Mouse (Mus musculus): ENCODE measurements around the gene Pde4c.

Gene Pde4c

GRCm38 (mm10) chr8:70697366-70698250 lies 25.9 kb upstream of the Pde4c start:
- DNase-seq (ENCODE audit: low spot score in 2 of 2): no peak

DNA sequence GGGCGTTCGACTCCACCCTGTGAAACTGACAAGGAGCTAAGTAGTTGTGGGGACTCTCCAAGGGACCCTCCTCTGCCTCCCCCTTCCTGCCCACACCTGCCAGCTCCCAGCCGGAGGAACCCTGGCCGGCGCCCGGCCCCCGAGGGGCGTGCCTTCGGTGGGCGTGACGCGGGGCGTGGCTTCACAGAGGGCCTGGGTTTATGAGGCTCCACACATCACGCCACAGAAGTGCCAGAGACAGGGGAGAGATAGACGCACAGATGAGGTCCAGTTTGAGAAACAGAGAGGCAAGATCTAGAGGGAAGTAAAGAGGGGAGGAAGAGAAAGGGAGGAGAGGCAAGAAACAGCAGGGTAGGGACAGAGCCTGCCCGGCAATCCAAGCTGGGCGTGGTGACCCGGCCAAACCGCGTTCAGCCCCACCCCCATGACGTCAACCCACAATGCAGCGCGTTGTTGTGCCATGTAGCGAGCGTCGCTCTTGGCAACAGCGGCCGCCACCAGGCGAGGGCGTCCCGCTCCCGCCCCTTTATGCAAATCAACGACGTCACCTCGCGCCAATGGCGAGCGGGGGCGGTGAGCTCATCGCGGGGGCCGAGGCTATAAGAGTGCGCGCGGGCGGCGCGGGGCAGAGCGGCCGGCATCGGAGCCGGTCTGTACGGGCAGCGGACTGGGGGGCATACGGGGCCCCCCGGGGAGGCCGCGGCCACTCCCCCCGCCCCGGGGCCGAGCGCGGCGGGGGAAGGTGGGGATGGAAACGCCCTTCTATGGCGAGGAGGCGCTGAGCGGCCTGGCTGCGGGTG lies 25.0 kb upstream of the Pde4c start, which contains the start of gene Jund:
Jund (plus strand) TSS at position 640 of the 800 bp plus-strand sequence.
- DNase-seq (ENCODE audit: low spot score in 2 of 2): peak; percentile 98 to 99

DNA sequence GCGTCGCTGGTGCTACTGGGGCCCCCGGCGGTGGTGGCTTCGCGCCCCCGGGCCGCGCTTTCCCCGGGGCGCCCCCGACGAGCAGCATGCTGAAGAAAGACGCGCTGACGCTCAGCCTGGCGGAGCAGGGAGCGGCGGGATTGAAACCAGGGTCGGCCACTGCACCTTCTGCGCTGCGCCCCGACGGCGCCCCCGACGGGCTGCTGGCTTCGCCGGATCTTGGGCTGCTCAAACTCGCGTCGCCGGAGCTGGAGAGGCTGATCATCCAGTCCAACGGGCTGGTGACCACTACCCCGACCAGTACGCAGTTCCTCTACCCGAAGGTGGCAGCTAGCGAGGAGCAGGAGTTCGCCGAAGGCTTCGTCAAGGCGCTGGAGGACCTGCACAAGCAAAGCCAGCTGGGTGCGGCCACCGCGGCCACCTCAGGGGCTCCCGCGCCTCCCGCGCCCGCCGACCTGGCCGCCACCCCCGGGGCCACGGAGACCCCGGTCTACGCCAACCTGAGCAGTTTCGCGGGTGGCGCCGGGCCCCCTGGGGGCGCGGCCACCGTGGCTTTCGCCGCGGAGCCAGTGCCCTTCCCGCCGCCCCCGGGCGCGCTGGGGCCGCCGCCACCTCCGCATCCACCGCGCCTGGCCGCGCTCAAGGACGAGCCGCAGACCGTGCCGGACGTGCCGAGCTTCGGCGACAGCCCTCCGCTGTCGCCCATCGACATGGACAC lies 24.2 kb upstream of the Pde4c start:
- peak in 1 of 2 experiments; percentile 35 for DNase-seq (ENCODE audit: low spot score in 2 of 2)

DNA sequence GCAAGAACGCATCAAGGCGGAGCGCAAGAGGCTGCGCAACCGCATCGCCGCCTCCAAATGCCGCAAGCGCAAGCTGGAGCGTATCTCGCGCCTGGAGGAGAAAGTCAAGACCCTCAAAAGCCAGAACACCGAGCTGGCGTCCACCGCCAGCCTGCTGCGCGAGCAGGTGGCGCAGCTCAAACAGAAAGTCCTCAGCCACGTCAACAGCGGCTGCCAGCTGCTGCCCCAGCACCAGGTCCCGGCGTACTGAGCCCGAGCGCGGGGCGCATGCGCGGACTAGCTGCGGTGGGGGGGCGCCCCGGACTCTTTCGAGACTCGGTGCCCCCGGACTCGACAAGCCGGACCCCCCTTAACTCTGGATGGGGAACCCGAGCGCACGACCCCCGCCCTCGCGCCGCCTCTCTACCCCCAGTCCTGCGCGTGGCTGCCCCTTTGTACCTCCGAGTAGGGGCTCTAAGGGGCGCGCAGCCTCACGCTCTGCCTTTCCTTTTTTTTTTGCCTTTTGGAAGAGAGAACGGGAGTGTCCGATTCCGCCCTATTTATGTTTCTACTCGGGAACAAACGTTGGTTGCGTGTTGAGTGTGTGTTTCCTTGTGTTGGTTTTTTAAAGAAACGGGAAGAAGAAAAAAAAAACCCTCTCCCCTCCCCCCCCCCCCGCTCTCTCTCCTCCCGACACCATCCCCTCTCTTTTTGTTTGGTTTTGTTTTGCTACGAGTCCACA lies 23.5 kb upstream of the Pde4c start:
- peak; percentile 64 to 78 for DNase-seq (ENCODE audit: low spot score in 2 of 2)

GRCm38 (mm10) chr8:70700555-70700922 lies 23.0 kb upstream of the Pde4c start:
- DNase-seq (ENCODE audit: low spot score in 2 of 2): peak; percentile 78 to 87

- no peak for DNase-seq (ENCODE audit: low spot score in 2 of 2)
Measured at GRCm38 (mm10) chr8:70701048-70701981, 22.2 kb upstream of the Pde4c start.

DNA sequence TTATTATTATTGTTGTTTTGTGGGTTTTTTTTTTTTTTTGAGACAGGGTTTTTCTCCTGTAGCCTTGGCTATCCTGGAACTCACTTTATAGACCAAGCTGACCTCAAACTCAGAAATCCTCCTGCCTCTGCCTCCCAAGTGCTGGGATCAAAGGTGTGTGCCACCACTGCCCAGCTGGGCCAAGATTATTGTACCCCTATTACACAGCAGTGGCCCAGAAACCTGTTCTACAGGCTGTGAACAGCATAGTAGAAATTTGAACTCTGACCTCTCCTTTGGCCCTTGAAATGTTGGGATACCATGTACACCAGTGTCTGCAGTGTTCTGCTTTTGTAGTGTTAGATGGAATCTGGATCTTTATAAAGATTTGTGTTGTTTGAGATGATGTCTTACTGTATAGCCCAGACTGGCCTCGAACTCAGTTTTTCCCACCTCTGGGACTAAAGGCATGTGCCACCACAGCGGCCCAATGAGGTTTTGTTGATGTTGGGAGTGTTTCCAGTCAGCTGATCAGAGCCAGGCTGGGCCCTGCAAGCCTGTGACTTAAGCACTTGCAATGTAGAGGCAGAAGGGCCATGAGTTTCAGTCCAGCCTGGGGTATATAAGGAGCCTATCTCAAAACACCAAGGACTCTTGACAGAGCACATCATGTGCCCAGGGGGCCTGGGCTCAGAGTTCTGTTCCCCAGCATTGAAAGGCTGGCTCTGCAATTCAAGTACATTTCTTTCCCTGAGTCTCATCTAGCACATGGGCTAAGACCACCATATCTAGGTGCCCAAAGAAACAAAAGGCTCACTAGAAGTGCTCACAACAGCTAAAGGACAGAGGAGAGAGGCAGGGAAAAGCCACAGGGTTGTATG lies 21.3 kb upstream of the Pde4c start:
- DNase-seq (ENCODE audit: low spot score in 2 of 2): no peak

- DNase-seq (ENCODE audit: low spot score in 2 of 2): peak in 1 of 2 experiments; percentile 37
Measured at GRCm38 (mm10) chr8:70702842-70703182, 20.7 kb upstream of the Pde4c start.

DNA sequence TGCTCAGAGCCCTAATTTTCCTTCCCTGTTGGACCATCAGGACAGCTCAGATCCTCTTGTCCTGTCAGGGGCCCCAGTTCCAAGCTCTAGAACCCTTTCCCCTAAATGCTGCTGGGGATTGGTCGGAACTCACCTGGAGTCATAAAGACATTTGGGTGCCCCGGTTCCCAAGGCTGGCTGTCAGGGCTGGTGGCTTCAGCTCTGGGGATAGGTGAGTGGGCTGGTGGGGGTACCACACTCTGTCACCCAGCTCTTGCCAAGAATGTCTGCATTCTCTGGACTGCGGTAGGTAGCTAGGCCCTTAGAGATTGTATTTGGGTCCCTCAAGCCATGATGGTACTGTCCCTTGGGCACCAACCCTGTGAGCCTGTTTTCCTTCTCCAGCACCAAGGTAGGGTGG lies 20.2 kb upstream of the Pde4c start, which contains the start of gene Iqcn:
Iqcn (plus strand) TSS at position 171 of the 400 bp plus-strand sequence.
- no peak for DNase-seq (ENCODE audit: low spot score in 2 of 2)

- no peak for DNase-seq (ENCODE audit: low spot score in 2 of 2)
Measured at GRCm38 (mm10) chr8:70708281-70708680, 15.2 kb upstream of the Pde4c start.

- DNase-seq (ENCODE audit: low spot score in 2 of 2): no peak
Measured at GRCm38 (mm10) chr8:70709794-70710193, 13.7 kb upstream of the Pde4c start.

DNA sequence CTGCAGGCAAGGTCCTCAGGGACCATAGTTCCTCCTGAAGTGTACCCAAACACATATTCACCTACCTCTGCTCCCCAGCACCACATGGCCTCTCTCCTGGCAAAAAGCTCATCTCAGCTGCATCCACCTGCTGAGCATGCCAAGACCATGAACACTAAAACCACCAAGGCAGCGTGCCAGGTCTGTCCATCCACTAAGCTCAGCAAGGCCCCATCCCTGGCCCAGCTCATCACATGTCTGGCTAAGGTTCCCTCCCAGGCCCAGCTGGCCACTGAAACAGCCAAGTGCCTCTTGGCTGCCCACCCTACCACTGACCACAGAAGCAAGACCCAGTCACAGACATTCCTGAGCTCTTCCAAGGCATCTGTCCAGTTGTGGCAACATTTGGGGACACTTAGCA lies 13.2 kb upstream of the Pde4c start:
- DNase-seq (ENCODE audit: low spot score in 2 of 2): no peak

GRCm38 (mm10) chr8:70711041-70711440 lies 12.5 kb upstream of the Pde4c start:
- no peak for DNase-seq (ENCODE audit: low spot score in 2 of 2)

DNA sequence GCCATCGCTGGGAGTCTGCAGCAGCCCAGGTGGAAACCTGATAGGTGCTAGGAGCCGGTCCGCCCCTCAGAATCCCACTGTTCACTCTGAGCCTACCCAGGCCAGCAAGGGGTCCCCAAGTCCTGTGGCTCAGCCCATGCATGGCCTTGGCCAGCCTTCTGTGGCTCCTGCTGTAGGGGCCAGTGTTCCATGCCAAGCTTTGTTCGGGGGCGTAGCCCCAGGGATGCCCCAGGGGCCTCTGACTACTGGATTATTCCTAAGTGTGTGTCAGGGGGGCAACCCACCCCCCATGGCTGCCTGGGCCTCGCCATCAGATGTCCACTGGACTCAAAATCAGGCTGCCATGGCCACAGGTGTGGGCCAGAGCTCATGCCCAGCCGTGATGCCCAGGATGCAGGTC lies 9.5 kb upstream of the Pde4c start:
- DNase-seq (ENCODE audit: low spot score in 2 of 2): no peak

DNA sequence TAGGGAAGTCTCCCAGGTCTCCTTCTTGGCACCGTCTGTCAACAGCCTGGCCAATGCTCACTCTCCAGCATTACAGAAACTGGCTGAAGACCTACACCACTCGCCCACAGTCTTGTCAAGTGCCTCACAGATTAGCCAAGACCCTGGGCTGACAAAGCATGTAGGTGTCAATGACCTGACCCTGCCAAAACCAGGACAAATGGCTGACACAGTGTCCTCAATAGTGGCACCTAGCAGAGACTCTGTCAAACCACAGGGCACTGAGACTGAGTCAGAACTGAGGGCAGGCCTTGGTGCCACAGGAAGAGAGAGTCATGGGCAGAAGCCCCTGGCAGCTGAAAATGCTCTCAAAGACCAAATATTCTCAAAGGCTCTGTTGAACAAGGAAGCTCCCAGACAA lies 8.4 kb upstream of the Pde4c start:
- DNase-seq (ENCODE audit: low spot score in 2 of 2): no peak

- DNase-seq (ENCODE audit: low spot score in 2 of 2): no peak
Measured at GRCm38 (mm10) chr8:70716521-70717400, 6.8 kb upstream of the Pde4c start.

DNA sequence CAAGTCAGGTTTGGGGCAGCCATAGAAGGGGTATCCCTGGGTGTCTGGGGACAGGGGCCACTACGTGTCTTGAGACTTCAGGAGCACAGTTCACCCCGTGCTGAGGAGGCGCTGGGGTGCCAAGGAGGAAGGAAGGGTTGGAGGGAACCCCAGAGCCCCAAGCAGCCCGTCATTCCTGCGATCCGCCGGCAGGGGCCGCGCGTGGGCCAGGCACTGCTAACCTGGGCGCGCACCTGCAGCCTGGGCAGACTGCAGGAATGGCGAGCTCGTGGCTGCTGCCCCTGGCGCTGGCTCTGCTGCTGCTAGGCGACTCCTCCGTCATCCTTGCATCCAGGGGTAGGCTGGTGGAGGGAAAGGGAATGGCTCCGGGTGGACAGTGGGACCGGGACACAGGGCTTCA lies 5.2 kb upstream of the Pde4c start, which contains the start of gene Gm3336:
Gm3336 (plus strand) TSS at position 247 of the 400 bp plus-strand sequence.
- DNase-seq (ENCODE audit: low spot score in 2 of 2): peak; percentile 51 to 67

GRCm38 (mm10) chr8:70719796-70720270 lies 3.7 kb upstream of the Pde4c start:
- no peak for DNase-seq (ENCODE audit: low spot score in 2 of 2)
